Mouse (Mus musculus): ENCODE measurements at regions not wholly inside any gene's neighbourhood (a gene's known extent, or its start where the extent isn't known, plus 50 kb on each side); places are given as distances from the start of the nearest gene placed in this dataset.
"Not testable (repeated sequence)": the region's sequence is repeated elsewhere in the genome, so short reads cannot be mapped to it uniquely, and the experiment has no call there.

- H3K27ac ChIP-seq (ENCODE audit: insufficient read depth, low read length) = no peak overlapping the region
- no peak overlapping the region for H3K4me3 ChIP-seq (ENCODE audit: insufficient read depth, low read length)
- no peak for TF ChIP-seq CTCF (IDR thresholded peaks at IDR 0.05; ENCODE audit: extremely low read depth, insufficient read depth, low read length)
- H3K4me1 ChIP-seq (ENCODE audit: control insufficient read depth, insufficient read depth, low read length) = no peaks in the 10 kb centered on the region
These were observed 488.3 kb upstream of the Smim15 start for GRCm38 (mm10) chr13:107555958-107556357.

GRCm38 (mm10) chr13:107554091-107554490 lies 490.2 kb upstream of the Smim15 start:
- no peak overlapping the region for H3K27ac ChIP-seq (ENCODE audit: insufficient read depth, low read length)
- TF ChIP-seq POLR2A (IDR thresholded peaks at IDR 0.05; ENCODE audit: extremely low read depth, insufficient read depth, low read length) (no peak), CTCF (IDR thresholded peaks at IDR 0.05; ENCODE audit: extremely low read depth, insufficient read depth, low read length) (no peak)
- no peaks in the 10 kb centered on the region for H3K4me1 ChIP-seq (ENCODE audit: control insufficient read depth, insufficient read depth, low read length)
- no peak overlapping the region for H3K4me3 ChIP-seq (ENCODE audit: insufficient read depth, low read length)

GRCm38 (mm10) chr13:107552165-107552564 lies 492.1 kb upstream of the Smim15 start:
- H3K4me3 ChIP-seq (ENCODE audit: insufficient read depth, low read length) = no peak overlapping the region

GRCm38 (mm10) chr13:107549995-107550394 lies 494.3 kb upstream of the Smim15 start:
- H3K4me1 ChIP-seq (ENCODE audit: control insufficient read depth, insufficient read depth, low read length); H3K4me3 ChIP-seq (ENCODE audit: insufficient read depth, low read length); H3K27ac ChIP-seq (ENCODE audit: insufficient read depth, low read length): not testable (repeated sequence)

More at GRCm38 (mm10) chr13:107552165-107552564, 492.1 kb upstream of the Smim15 start:
- no peak overlapping the region for H3K27ac ChIP-seq (ENCODE audit: insufficient read depth, low read length)
- TF ChIP-seq POLR2A (IDR thresholded peaks at IDR 0.05; ENCODE audit: extremely low read depth, insufficient read depth, low read length) = no peak
- no peak for TF ChIP-seq CTCF (IDR thresholded peaks at IDR 0.05; ENCODE audit: extremely low read depth, insufficient read depth, low read length)
- no peaks in the 10 kb centered on the region for H3K4me1 ChIP-seq (ENCODE audit: control insufficient read depth, insufficient read depth, low read length)

GRCm38 (mm10) chr13:107547073-107547472 lies 497.2 kb upstream of the Smim15 start:
- H3K27ac ChIP-seq (ENCODE audit: insufficient read depth, low read length) = no peak overlapping the region
- TF ChIP-seq CTCF (IDR thresholded peaks at IDR 0.05; ENCODE audit: extremely low read depth, insufficient read depth, low read length) = no peak
- TF ChIP-seq POLR2A (IDR thresholded peaks at IDR 0.05; ENCODE audit: extremely low read depth, insufficient read depth, low read length) = no peak
- no peak overlapping the region for H3K4me3 ChIP-seq (ENCODE audit: insufficient read depth, low read length)
- H3K4me1 ChIP-seq (ENCODE audit: control insufficient read depth, insufficient read depth, low read length) = no peaks in the 10 kb centered on the region

GRCm38 (mm10) chr13:107546181-107546900 lies 497.9 kb upstream of the Smim15 start:
- TF ChIP-seq CTCF (IDR thresholded peaks at IDR 0.05; ENCODE audit: extremely low read depth, insufficient read depth, low read length) (no peak), POLR2A (IDR thresholded peaks at IDR 0.05; ENCODE audit: extremely low read depth, insufficient read depth, low read length) (no peak)
- no peak overlapping the region; the same call in 1 of the 2 replicates for H3K27ac ChIP-seq (ENCODE audit: insufficient read depth, low read length)
- peaks cover 2% of the 10 kb centered on the region; the same call in 1 of the 2 replicates for H3K4me1 ChIP-seq (ENCODE audit: control insufficient read depth, insufficient read depth, low read length)

GRCm38 (mm10) chr13:107541635-107541955 lies 502.7 kb upstream of the Smim15 start:
- no peak overlapping the region for H3K4me3 ChIP-seq (ENCODE audit: insufficient read depth, low read length)
- H3K4me1 ChIP-seq (ENCODE audit: control insufficient read depth, insufficient read depth, low read length) = peaks cover 7% of the 10 kb centered on the region
- H3K27ac ChIP-seq (ENCODE audit: insufficient read depth, low read length) = no peak overlapping the region
- TF ChIP-seq CTCF (IDR thresholded peaks at IDR 0.05; ENCODE audit: extremely low read depth, insufficient read depth, low read length) = no peak

More at GRCm38 (mm10) chr13:107546181-107546900, 497.9 kb upstream of the Smim15 start:
- H3K4me3 ChIP-seq (ENCODE audit: insufficient read depth, low read length) = no peak overlapping the region

GRCm38 (mm10) chr13:107540784-107541634 lies 503.2 kb upstream of the Smim15 start:
- no peak for TF ChIP-seq POLR2A (IDR thresholded peaks at IDR 0.05; ENCODE audit: extremely low read depth, insufficient read depth, low read length)
- TF ChIP-seq CTCF (IDR thresholded peaks at IDR 0.05; ENCODE audit: extremely low read depth, insufficient read depth, low read length) = no peak
- H3K4me1 ChIP-seq (ENCODE audit: control insufficient read depth, insufficient read depth, low read length) = peaks cover 7% of the 10 kb centered on the region
- no peak overlapping the region for H3K4me3 ChIP-seq (ENCODE audit: insufficient read depth, low read length)
- no peak overlapping the region for H3K27ac ChIP-seq (ENCODE audit: insufficient read depth, low read length)

- no peak overlapping the region for H3K4me3 ChIP-seq (ENCODE audit: insufficient read depth, low read length)
- no peak for TF ChIP-seq CTCF (IDR thresholded peaks at IDR 0.05; ENCODE audit: extremely low read depth, insufficient read depth, low read length)
- TF ChIP-seq POLR2A (IDR thresholded peaks at IDR 0.05; ENCODE audit: extremely low read depth, insufficient read depth, low read length) = no peak
- H3K27ac ChIP-seq (ENCODE audit: insufficient read depth, low read length) = peak overlapping the region; percentile 37
- peaks cover 7% of the 10 kb centered on the region for H3K4me1 ChIP-seq (ENCODE audit: control insufficient read depth, insufficient read depth, low read length)
These were observed 503.9 kb upstream of the Smim15 start for GRCm38 (mm10) chr13:107540305-107540704.

GRCm38 (mm10) chr13:107539867-107540266 lies 504.4 kb upstream of the Smim15 start:
- TF ChIP-seq CTCF (IDR thresholded peaks at IDR 0.05; ENCODE audit: extremely low read depth, insufficient read depth, low read length) = no peak
- TF ChIP-seq POLR2A (IDR thresholded peaks at IDR 0.05; ENCODE audit: extremely low read depth, insufficient read depth, low read length) = no peak
- peaks cover 7% of the 10 kb centered on the region for H3K4me1 ChIP-seq (ENCODE audit: control insufficient read depth, insufficient read depth, low read length)
- H3K4me3 ChIP-seq (ENCODE audit: insufficient read depth, low read length) = no peak overlapping the region
- H3K27ac ChIP-seq (ENCODE audit: insufficient read depth, low read length) = no peak overlapping the region

Data from cortical plate, adult 2 months (tissue).